Mouse (Mus musculus) myocyte (in vitro differentiated cells): ENCODE results near the gene Vmn1r185. TPM values are rescaled to one million over a fixed set of nuclear protein-coding genes. Genes with fewer than 3 reads are reported as not detected.
"Not testable (repeated sequence)": the region's sequence is repeated elsewhere in the genome, so short reads cannot be mapped to it uniquely, and the experiment has no call there.

ENCODE experiments used
- H3K27me3 ChIP-seq: one replicate; pipeline ENCODE4 v1.6.1; 2011; ENCODE audit not compliant: control insufficient read depth, insufficient read depth, insufficient read length
- H3K36me3 ChIP-seq: one replicate; pipeline ENCODE4 v1.6.1; 2011; ENCODE audit not compliant: control insufficient read depth, insufficient read depth
- H3K4me2 ChIP-seq: one replicate; pipeline ENCODE4 v1.6.1; 2011; ENCODE audit warnings: low read depth, control low read depth
- H3K4me3 ChIP-seq: one replicate; pipeline ENCODE4 v1.5.1; 2011; ENCODE audit warnings: mild to moderate bottlenecking, control low read depth, moderate library complexity
- H3K79me2 ChIP-seq: one replicate; pipeline ENCODE4 v1.6.1; 2011; ENCODE audit not compliant: control insufficient read depth, insufficient read depth
- H3ac ChIP-seq: one replicate; pipeline ENCODE4 v1.6.1; 2011; ENCODE audit not compliant: control insufficient read depth, insufficient read length
- CEBPB ChIP-seq: IDR thresholded peaks from 2 replicates; pipeline ENCODE4 v1.6.1; 2011; ENCODE audit warnings: mild to moderate bottlenecking, moderate library complexity; ENCODE audit not compliant: poor library complexity, insufficient read depth, severe bottlenecking
- E2F4 ChIP-seq: IDR thresholded peaks from one replicate; pipeline ENCODE4 v1.6.1; 2011; ENCODE audit warnings: mild to moderate bottlenecking, control low read depth, moderate library complexity; ENCODE audit not compliant: insufficient read depth
- MAX ChIP-seq: IDR thresholded peaks from one replicate; pipeline ENCODE4 v1.6.1; 2011; ENCODE audit warnings: low read depth, mild to moderate bottlenecking, control low read depth
- MYOD1 ChIP-seq, 3 experiments: IDR thresholded peaks; one replicate each; pipeline ENCODE4 v1.6.1; 2011; ENCODE audit warnings: control low read depth in 2 of 3, low read depth in 2 of 3, mild to moderate bottlenecking in 2 of 3, moderate library complexity in 1 of 3; ENCODE audit not compliant: insufficient read length in 2 of 3, control insufficient read depth in 1 of 3
- MYOG ChIP-seq, 3 experiments: IDR thresholded peaks; one replicate each; pipeline ENCODE4 v1.6.1; 2011; ENCODE audit warnings: control low read depth in 2 of 3, low read depth in 2 of 3, mild to moderate bottlenecking in 2 of 3; ENCODE audit not compliant: insufficient read length in 2 of 3, control insufficient read depth in 1 of 3, insufficient read depth in 1 of 3
- POLR2A ChIP-seq: IDR thresholded peaks from one replicate; pipeline ENCODE4 v1.6.1; 2011; ENCODE audit warnings: low read depth, mild to moderate bottlenecking, control low read depth, moderate library complexity; ENCODE audit not compliant: insufficient read length
- POLR2AphosphoS2 ChIP-seq: IDR thresholded peaks from one replicate; pipeline ENCODE4 v1.6.1; 2011; ENCODE audit warnings: low read depth, control low read depth; ENCODE audit not compliant: insufficient read length
- REST ChIP-seq: IDR thresholded peaks from one replicate; pipeline ENCODE4 v1.6.1; 2011; ENCODE audit warnings: mild to moderate bottlenecking, control low read depth, moderate library complexity; ENCODE audit not compliant: insufficient read depth, insufficient read length
- SRF ChIP-seq: IDR thresholded peaks from one replicate; pipeline ENCODE4 v1.6.1; 2011; ENCODE audit warnings: low read depth; ENCODE audit not compliant: control insufficient read depth, insufficient read length
- TCF12 ChIP-seq: IDR thresholded peaks from one replicate; pipeline ENCODE4 v1.6.1; 2011; ENCODE audit warnings: mild to moderate bottlenecking, control low read depth; ENCODE audit not compliant: poor library complexity, insufficient read depth, severe bottlenecking
- TCF3 ChIP-seq: IDR thresholded peaks from one replicate; pipeline ENCODE4 v1.6.1; 2011; ENCODE audit warnings: low read depth, control low read depth; ENCODE audit not compliant: insufficient read length
- USF1 ChIP-seq: IDR thresholded peaks from one replicate; pipeline ENCODE4 v1.6.1; 2011; ENCODE audit warnings: low read depth, mild to moderate bottlenecking, control low read depth, moderate library complexity
- polyA plus RNA-seq: library from polyadenylated mRNA; unstranded; fragments of >200 nt; fragmentation: generic; extraction: Trizol; gene quantifications from one replicate; pipeline ENCODE4 v1.2.1, GENCODE M21; 2012; ENCODE audit warnings: missing spikeins

The Vmn1r185 gene
- not detected for polyA plus RNA-seq

- not testable (repeated sequence) for H3K79me2 ChIP-seq, H3K27me3 ChIP-seq, H3K4me3 ChIP-seq, H3ac ChIP-seq, H3K36me3 ChIP-seq, H3K4me2 ChIP-seq
Observed at GRCm38 (mm10) chr7:26618364-26618763, at the start of gene Vmn1r185. Gene Vmn1r185, minus strand, starts transcription at chr7:26618464.

DNA sequence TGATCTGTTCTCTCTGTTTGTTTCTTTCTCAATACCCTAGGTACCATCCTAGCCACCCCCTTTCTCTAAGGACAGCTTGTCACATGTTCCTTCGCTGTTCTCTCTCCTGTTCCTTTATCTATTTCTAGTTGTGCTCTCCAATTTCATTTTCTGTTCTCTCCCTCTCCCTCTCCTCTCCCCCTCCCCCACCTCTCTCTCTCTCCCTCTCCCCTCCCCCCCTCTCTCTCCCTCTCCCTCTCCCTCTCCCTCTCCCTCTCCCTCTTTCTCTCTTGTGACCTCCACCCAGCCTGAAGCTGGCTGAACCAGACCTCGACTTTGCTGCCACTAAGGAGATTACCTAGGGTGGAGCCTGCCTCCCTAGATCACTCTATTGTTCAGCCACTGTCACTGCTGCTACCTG is 49.2 kb upstream of the Vmn1r185 start:
- not testable (repeated sequence) for H3K36me3 ChIP-seq, H3K4me2 ChIP-seq, H3ac ChIP-seq, H3K79me2 ChIP-seq, H3K27me3 ChIP-seq, H3K4me3 ChIP-seq

DNA sequence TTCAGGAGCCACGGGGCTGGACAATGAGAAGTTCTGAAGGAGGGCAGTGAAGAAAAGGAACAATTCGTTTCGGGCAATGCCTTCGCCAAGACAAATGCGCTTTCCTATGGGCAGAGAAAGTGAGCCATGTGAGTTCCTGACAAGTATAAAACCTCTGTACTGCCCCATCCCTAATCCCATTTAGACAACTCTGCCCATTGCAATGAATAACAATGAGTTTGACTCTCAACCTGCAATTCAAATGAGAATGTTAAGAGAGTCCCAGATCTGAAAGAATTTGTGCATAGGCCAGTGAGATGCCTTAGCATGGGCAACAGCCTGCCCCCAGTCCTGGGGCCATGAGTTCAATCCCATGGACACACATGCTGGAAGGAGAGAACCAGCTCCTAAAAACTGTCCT is 47.7 kb upstream of the Vmn1r185 start:
- H3K79me2 ChIP-seq: no peaks in the 10 kb centered on the region
- H3K4me3 ChIP-seq: no peak overlapping the region
- TF ChIP-seq MAX: no peak
- TF ChIP-seq POLR2AphosphoS2: no peak
- TF ChIP-seq REST: no peak
- TF ChIP-seq MYOD1 (IDR thresholded peaks at IDR 0.05; ENCODE audit: control insufficient read depth in 1 of 3, insufficient read length in 2 of 3, low read depth in 2 of 3): no peak
- TF ChIP-seq USF1: no peak
- TF ChIP-seq SRF: no peak
- H3K36me3 ChIP-seq: no peaks in the 10 kb centered on the region
- H3K27me3 ChIP-seq: no peaks in the 10 kb centered on the region
- H3K4me2 ChIP-seq: no peak overlapping the region
- no peak overlapping the region for H3ac ChIP-seq

DNA sequence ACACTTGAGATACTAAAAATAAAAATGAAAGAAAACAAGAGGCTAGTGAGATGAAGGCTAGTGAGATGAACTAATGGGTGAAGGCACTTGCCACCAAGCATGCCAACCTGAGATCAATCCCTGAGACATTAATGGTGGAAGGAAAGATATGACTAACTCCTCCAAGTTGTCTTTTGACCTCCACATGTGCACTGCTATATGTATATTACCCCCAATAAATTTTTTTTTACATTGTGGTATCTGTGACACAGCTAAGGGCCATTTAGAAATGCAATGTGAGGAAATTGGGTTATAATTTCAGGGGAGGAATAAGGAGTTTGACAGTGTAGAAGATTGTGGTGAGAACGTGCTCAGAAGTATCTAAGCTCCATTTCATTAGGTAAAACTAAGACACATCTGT is 28.5 kb downstream of the Vmn1r185 start:
- TF ChIP-seq E2F4: no peak
- TF ChIP-seq POLR2AphosphoS2: no peak
- TF ChIP-seq POLR2A: no peak
- TF ChIP-seq TCF12: no peak
- no peak for TF ChIP-seq REST
- TF ChIP-seq MYOG (IDR thresholded peaks at IDR 0.05; ENCODE audit: control insufficient read depth in 1 of 3, insufficient read depth in 1 of 3, insufficient read length in 2 of 3, low read depth in 2 of 3): no peak
- TF ChIP-seq TCF3: no peak
- TF ChIP-seq CEBPB: no peak
- no peak for TF ChIP-seq SRF
- TF ChIP-seq MAX: no peak
- TF ChIP-seq USF1: no peak
- TF ChIP-seq MYOD1 (IDR thresholded peaks at IDR 0.05; ENCODE audit: control insufficient read depth in 1 of 3, insufficient read length in 2 of 3, low read depth in 2 of 3): no peak
- H3K4me2 ChIP-seq: no peak overlapping the region
- no peaks in the 10 kb centered on the region for H3K27me3 ChIP-seq
- no peaks in the 10 kb centered on the region for H3K36me3 ChIP-seq
- no peak overlapping the region for H3ac ChIP-seq
- H3K79me2 ChIP-seq: no peaks in the 10 kb centered on the region
- no peak overlapping the region for H3K4me3 ChIP-seq

DNA sequence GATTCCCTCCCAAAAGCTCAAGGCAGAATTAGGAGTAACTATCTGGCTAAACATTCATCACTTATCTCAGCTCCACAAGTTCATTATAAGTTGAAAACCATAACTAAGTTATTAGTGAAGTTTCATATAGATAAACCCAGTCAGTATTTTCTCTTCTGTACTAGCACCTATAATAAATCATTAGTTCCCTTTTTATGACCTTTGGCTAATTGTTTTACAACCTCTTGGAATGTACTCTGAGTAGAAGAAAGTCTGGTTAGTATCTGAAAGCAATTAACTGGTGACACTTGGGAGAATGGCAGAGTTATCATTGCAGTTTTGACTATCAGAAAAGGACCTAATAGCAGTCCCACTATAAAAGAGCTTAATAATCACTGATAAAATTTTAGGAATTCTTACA is 29.2 kb downstream of the Vmn1r185 start:
- Histone ChIP-seq H3K4me2 (no peak overlapping the region), H3K4me3 (no peak overlapping the region), H3K27me3 (no peaks in the 10 kb centered on the region), H3K79me2 (no peaks in the 10 kb centered on the region), H3ac (no peak overlapping the region), H3K36me3 (no peaks in the 10 kb centered on the region)
- no peak for TF ChIP-seq POLR2A
- TF ChIP-seq SRF: no peak
- TF ChIP-seq POLR2AphosphoS2: no peak
- no peak for TF ChIP-seq REST
- TF ChIP-seq E2F4: no peak
- no peak for TF ChIP-seq MYOG (IDR thresholded peaks at IDR 0.05; ENCODE audit: control insufficient read depth in 1 of 3, insufficient read depth in 1 of 3, insufficient read length in 2 of 3, low read depth in 2 of 3)
- no peak for TF ChIP-seq MAX
- no peak for TF ChIP-seq MYOD1 (IDR thresholded peaks at IDR 0.05; ENCODE audit: control insufficient read depth in 1 of 3, insufficient read length in 2 of 3, low read depth in 2 of 3)

Other genes starting within 250 kb of the Vmn1r185 start
- gene Nlrp9c, start 214.8 kb downstream of the Vmn1r185 start, polyA plus RNA-seq: not detected
- not detected for gene Nlrp4a, start 183.4 kb downstream of the Vmn1r185 start, polyA plus RNA-seq
- not detected for gene Nlrp9a, start 83.4 kb downstream of the Vmn1r185 start, polyA plus RNA-seq
- not detected for gene Cyp2b23, start 68.0 kb upstream of the Vmn1r185 start, polyA plus RNA-seq
- gene Cyp2b19, start 138.7 kb upstream of the Vmn1r185 start, polyA plus RNA-seq: not detected
- gene Cyp2g1, start 190.4 kb upstream of the Vmn1r185 start, polyA plus RNA-seq: not detected
- gene Cyp2a5, start 216.8 kb upstream of the Vmn1r185 start, polyA plus RNA-seq: not detected